Mouse (Mus musculus): ENCODE results near the gene Them7. TPM values are rescaled to one million over a fixed set of nuclear protein-coding genes. Genes with fewer than 3 reads are reported as not detected.
A peak's percentile ranks its signal among the peaks of the same experiment; 100 is the strongest.

Them7 gene
- total RNA-seq, 2 experiments from 2014 or later: 0.61 to 1.6 TPM

DNA sequence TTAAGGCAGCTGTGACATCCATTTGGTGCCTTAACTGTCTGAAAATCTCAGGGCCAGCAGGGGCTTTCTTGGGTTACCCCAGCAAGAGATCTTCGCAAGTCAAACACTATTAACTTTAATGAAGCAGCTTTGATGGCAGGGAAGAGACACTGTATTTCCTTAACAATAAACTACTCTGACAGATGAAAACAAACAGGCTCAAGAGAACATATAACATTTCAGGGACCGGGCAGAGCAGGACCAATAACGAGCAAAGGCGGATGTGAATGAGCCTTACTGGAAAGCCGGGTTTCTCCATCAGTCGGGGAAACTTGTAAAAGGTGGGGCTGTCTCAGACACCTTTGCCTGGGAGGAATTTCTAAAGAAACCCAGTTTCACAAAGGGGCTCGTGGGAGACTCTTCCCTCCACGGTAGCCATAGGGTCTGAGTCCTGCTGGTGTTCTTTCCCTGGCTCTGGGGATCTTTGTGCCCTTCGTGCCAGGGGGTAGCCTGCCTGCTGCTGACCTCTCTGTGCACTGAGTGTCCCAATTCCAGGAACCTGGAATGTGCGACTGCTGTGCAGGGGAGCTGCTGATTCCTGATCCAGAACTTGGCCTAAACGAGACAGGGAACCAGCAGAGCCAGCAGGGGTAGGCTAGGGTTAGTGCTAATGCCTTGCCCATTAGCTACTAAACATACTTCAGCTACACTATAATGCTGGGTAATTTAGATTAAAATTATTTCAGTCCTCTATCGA, 11.4 kb downstream of the Them7 start:
- no peak for DNase-seq

DNA sequence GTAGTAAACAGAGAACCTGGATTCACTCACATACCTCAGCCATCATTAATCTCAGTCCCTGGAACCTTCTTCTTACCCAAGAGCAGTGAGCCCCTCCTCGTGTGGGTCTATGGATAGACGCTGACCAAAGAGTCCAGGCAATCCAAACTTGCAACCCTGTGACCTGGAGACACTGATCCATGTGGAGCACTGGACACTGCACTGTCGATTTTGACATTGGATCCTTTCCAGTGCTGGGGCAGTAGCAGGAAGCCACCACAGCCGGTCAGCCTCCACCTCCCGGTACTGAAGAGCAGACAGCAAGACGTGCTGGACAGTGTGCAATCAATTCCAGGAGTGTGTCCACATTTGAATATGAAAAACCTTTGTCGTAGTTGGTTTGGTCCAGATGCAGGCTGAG, 13.3 kb downstream of the Them7 start:
- DNase-seq: no peak

- no peak for DNase-seq
Measured at GRCm38 (mm10) chr2:105237841-105238240, 13.7 kb downstream of the Them7 start.

GRCm38 (mm10) chr2:105238775-105239174, 14.7 kb downstream of the Them7 start:
- DNase-seq: peak; percentile 51

GRCm38 (mm10) chr2:105240631-105241030, 16.5 kb downstream of the Them7 start:
- no peak for DNase-seq

DNA sequence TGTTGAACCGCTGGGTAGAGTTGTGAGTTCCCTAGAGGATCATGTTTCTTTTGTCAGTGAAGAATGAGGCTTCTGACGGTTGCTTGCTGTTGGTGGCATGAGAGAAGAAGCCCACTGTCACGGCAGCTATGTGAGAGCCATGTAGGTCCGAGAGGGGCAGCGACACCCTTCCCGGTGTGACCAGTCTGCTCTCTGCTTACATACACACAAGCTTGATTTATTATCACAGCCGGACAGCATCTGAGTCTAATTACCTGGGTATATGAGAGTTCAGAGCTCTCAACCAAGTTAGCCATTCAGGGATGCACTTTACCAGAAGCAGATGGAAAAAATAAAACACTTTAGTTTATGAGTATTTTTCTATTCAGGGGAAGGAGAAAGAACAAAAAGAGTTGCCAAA, 18.8 kb downstream of the Them7 start:
- DNase-seq: no peak

GRCm38 (mm10) chr2:105244733-105245132, 20.6 kb downstream of the Them7 start:
- no peak for DNase-seq

- no peak for DNase-seq
Measured at GRCm38 (mm10) chr2:105251978-105252377, 27.9 kb downstream of the Them7 start.

- no peak for DNase-seq
Measured at GRCm38 (mm10) chr2:105252824-105253223, 28.7 kb downstream of the Them7 start.

GRCm38 (mm10) chr2:105255457-105255856, 31.3 kb downstream of the Them7 start:
- no peak for DNase-seq

DNA sequence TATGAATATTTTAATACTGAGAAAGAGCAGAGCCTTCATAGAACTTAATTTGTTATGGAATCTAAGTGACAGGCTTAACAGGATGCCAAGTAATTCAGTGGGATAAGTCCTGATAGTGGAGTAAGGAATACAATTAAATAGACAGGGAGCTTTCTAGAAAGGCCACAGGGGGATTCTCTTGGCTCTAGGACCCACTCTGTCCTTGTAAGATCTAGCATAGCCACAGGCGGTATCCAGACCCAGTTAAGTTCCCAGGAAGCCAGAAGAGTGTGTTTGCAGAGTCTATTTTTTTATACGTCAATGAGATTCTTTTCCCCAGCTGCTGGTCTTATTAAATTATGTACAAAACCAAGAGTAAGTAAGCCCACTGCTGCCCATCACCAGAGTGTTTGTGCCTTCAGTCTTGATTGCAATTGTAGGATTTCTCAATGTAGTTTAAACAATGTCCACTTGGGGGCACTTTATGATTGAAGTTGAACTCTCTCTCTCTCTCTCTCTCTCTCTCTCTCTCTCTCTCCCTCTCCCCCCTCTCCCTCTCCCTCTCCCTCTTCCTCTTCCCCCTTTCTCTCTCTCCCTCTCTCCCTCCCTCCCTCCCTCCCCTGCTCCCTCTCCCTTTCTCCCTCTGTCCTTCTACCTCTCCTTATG, 32.4 kb downstream of the Them7 start:
- DNase-seq: no peak

DNA sequence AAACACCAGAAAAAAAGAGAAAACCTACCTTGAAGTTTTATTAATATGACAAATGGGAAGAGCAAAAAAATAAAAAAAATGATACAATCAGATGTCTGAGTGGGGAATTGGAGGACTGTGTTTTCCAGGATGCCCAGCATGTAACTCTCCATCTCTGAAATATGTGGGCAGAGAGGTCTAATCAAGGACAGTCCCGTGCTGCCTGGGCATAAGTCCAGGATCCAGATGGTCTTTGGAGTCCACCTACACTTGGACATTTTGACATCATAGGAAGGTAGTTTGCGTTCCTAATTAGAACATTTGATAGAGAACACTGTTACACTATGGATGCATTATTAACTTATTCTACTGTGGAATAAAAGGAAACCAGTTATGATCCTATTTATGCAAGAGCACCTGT, 33.3 kb downstream of the Them7 start:
- no peak for DNase-seq

DNA sequence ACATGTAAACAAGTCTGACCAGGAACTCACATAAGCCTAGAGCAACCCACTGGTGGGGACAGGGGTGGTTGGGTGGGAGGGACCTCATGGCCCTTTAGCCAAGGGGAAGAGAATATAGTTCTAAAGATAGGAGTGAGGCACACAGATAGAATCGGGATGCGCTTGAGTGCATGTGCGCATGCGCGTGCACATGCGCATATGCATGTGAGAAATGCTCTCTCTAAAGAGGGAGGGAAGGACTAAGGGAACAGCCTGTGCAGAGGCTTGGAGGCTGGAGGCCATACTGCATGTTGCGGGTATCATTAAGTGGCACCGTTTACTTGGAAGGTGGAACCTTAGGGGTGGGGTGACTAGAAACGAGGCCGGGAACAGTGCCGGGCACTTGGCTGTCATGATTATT, 37.2 kb downstream of the Them7 start:
- DNase-seq: no peak

- no peak for DNase-seq
Measured at GRCm38 (mm10) chr2:105263219-105263618, 39.1 kb downstream of the Them7 start.

GRCm38 (mm10) chr2:105282407-105283077, 58.4 kb downstream of the Them7 start:
- no peak for DNase-seq

DNA sequence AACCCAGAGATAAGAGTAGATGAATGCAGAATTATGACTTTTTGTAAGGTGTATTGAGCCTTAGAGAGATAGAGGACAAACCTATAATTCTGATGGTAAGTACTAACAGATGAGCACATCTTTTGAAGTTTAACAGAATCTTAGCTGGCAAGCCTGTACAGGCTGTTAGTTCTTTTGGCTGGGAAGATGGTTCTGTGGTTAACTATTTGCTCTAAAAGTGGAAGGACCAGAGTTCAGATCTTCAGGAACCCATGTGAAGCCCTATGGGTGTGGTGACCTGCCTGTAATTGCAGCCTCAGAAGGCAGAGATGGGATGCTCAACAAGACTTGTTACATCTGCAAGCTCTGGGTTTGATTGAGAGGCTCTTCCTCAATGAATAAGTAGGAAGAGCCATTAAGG, 59.7 kb downstream of the Them7 start:
- no peak for DNase-seq

DNA sequence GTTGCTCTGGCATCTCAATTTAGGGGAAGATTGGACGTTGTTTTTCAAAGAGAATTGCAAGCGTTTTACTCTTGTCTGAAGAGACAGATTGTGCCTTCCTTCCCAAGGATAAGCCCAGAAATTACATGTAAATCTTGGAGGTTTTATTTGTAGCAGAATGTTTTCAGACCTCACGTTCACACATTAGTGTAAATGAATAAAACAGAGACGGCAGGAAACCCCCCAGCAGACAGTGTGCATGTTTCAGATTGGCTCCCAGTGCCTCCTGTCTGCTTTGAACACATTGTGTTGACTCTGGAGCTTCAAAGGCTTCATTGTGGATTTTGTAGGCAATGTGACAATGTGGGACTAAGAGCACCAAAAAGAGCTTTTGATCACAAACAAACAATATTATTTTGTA, 60.7 kb downstream of the Them7 start:
- DNase-seq: no peak

DNA sequence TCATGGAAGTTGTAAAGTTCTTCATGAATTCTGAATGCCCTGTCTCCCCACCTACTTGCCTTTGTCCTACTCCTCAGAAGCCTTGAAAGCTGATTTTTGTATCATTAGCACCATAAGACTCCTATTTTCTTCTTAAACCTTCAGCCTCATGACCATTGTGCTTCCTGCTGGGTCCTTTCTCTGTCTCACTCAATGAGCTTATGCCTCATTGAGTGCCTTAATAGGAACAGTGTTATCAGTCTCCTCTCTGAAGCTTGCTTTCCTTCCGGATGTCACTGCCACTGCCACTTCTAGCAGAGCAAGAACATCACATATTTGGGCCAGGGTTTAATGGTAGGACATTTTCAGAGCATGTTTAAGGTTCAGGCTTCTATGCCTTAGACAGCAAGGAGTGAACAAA, 71.7 kb downstream of the Them7 start:
- no peak for DNase-seq

- no peak for DNase-seq
Measured at GRCm38 (mm10) chr2:105298888-105299287, 74.8 kb downstream of the Them7 start.

DNA sequence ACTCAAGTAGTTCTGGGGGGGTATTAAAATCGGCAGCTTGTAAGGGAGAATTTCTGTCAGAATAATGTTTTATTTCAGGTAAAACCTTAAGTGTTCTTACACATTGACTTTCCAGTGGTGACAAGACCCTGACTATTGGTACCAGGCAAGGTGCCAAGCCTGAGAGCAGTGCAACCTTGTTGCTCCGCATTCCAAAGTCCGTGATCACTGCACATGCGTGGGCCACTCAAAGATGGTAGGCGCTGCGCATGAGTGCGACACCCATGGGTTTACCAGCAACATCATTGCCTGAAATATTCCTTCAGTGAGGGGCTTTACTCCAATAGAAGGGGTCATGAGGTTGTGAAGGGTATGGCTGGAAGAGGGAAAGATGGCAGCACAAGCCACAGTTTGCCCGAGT, 77.0 kb downstream of the Them7 start:
- DNase-seq: no peak

GRCm38 (mm10) chr2:105301531-105301930, 77.4 kb downstream of the Them7 start:
- no peak for DNase-seq

DNA sequence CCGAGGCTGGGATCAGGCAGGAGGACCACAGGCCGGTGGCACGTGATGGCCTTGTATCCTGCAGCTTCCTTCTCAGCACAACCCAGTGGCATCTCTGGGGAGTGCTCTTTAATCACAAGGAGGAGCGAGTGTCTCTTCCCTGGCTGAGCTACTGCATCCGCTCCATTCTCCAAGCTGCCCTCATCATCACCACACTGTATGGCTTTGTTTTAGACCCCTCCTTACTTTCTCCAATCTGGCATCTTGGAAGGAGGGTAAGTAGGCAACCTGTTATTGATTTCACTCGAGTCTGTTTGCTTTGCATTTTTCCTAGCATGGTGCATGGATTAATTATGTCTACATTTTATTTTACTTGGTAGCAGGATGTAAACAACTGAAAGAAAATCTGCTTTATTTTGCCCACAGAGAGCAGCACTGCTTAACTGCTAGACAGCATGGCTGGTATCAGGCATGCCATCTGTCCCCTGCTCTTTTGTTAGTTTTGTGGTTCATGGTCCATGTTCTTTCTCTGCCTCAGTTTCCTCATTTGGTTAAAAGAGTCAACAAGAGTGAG, 79.9 kb downstream of the Them7 start:
- DNase-seq: no peak

DNA sequence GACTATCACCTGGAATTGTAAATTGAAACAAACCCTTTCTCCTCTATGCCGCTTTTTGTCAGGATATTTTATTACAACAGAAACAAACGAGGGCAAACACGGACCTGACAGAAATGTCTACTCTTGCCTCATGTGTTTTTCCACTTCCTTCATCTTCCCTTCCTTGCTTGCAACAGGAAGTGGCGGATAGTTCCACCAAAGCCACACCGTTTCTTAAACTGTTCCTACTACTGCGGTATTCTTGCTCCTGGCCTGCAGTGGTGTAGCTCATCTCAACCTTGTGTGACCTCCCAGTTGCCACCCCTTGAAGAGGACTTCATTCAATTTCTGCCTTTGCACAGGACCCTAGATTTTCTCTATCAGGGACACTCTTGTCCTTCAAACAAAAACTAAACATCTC, 81.8 kb downstream of the Them7 start:
- DNase-seq: no peak

DNA sequence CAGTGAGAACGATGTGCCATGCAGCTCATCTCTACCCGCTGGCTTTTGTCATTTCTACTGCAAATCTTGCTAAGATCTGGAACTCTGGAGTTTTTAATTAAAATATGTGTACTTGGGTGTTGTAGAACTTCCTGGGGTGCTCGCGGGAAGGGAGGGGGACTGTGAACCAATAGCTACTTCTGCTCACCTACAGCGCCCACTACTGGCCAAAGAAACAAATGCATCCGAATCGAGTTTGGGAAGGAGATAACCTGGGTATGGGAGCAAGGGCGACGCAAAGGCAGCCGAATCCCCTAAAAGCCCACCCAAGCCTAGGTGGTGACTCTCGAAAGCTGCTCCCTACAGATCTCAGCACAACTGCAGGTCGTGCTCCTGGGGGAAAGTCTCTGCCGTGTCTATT, 87.3 kb downstream of the Them7 start:
- DNase-seq: peak; percentile 26

All from heart, postnatal 4 days (tissue).